Mouse (Mus musculus) gastrocnemius, postnatal 14 days (tissue): Measurements from ENCODE around the gene Pabpn1l. TPM values are rescaled to one million over a fixed set of nuclear protein-coding genes. Genes with fewer than 3 reads are reported as not detected.
"Not testable (repeated sequence)": the region's sequence is repeated elsewhere in the genome, so short reads cannot be mapped to it uniquely, and the experiment has no call there.

Source experiments
- DNase-seq: peaks from one replicate; pipeline ENCODE4 v3.0.0; 2021; ENCODE audit warnings: mixed read lengths
- intact Hi-C: fragments of 180-260 bp; cut with DNase I; formaldehyde crosslinking; loops from one replicate; pipeline ENCODE4 v1.15.1; 2025; ENCODE audit warnings: low total_unique reads
- total RNA-seq, 2 experiments: library from RNA; stranded (reverse); gene quantifications; 2 replicates each; pipeline ENCODE4 v1.2.3; 2021

Gene Pabpn1l
- total RNA-seq, 2 experiments from 2014 or later, result not detected

DNA sequence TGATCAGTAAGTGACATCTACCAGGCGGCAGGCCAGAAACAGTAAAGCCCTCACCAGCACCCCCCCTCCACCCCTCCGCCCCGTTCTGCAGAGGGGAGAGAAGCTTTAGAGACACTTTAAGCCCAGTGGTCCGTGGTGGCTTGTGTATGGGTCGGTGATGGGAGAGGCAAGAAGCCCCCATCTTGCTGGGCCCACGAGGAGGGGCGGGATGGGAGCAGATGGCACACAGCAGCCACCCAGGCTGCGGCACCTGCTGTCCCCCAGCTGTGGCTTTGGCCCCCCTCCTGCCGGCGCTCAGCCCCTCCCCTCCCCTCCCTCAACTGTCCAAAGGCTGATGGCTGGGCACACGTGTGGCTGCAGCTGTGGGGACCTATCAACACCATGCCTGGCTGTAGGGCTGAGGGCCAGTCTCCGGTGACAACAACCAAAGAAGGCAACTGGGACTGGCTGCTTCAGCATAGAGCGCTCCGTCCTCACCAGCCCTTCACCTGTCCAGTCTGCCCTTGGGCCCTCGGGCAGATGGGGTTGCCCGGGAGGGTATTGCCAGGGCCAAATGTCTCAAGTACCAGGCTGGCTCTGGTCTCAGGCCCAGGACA is 28.9 kb upstream of the Pabpn1l start:
- intact Hi-C loops, result no loop called here

DNA sequence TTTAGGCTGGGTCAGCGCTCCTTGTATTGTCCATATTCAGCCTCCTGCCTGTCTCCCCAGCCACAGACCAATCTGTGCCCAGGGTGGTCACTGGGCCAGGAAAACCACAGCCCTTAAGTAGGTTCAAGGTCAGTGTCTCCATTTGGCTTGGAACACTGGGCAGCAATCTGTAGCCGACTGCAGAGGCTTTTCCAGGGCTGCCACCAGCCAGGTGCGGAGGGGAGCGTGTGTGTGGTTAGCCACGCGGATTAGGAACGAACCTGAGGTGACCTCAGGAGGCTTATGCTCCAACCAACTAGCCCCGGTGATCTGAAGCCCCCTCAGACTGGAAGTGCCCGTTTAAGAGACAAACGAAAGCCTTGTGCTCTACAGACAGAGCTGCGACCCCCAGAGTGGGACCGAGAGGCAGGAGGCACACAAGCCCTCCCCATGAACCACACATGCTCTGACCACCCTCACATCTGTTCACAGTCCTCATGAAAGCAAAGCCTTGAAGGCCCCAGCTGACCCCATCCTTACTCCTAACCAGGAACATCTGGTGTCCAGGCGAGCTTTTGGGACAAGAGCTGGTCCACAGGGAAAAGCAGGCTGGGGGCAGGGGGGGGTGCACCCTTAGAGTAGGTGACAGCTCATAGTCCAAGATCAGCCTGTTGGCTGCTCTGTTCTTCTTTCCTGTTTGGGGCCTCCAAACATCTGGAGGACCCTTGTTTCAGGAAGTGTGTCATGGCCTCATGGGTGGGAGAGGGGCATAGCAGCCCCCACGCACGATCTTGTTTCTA is 25.8 kb upstream of the Pabpn1l start:
- intact Hi-C loops, result no loop called here
- DNase-seq, result no peak

More for the DNA sequence above, 28.9 kb upstream of the Pabpn1l start:
- peak; percentile 82 for DNase-seq

DNA sequence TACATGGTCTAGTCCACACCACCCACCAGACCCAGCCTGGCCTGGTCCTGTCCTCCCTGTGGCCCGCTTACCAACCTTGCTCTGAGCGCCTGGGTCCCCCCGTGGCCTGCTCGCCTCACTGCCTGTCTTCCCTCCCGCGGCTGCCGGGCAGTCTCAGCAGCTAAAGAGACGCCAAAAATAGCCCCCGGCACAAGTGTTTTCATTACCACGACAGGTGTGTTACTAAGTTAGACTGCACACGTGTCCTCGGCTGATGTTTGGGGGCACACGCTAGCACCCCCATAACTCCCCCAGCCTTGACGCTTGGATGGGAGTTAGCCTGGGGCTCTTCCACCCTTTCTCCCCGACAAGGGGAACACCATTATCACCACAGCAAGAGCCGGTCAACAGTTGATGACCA is 23.8 kb upstream of the Pabpn1l start:
- intact Hi-C loops, result no loop called here
- no peak for DNase-seq

DNA sequence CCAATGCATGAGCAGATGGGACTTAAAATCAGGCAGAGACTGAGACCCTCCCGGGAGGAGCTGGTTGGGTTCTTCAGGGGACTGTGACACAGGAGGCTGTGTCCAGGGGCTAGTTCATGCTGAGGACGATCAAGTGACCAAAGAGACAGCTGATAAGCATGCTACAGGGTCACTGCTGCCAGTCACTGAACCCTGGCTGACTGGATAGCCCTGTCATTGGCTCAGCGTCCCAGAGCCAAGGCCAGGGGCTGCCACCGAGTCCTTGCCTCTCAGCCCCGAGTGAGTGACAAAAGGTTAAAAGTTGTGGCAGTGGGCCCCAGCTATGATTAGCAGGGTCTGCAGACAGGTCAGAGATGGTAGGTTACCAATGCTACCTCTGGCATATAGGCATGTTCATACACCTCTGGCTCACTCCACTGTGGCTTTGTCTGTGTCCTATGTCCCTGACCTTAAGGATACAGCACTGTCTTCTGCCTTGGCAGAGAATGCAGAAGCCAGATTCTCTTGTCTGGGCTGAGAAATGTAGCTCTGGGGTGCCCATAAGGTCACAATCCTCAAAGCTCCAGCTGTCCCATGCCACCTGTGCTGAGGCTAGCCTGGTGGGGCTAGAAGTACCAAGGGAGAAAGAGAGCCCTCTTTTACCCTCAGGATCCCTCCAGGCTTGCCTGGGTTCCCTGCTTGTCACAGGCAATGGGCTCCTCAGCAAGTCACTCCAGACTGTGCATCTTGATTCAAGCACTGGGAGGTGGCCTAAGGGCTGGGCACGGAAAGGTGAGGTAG is 21.8 kb upstream of the Pabpn1l start:
- intact Hi-C loops, result no loop called here
- no peak for DNase-seq

DNA sequence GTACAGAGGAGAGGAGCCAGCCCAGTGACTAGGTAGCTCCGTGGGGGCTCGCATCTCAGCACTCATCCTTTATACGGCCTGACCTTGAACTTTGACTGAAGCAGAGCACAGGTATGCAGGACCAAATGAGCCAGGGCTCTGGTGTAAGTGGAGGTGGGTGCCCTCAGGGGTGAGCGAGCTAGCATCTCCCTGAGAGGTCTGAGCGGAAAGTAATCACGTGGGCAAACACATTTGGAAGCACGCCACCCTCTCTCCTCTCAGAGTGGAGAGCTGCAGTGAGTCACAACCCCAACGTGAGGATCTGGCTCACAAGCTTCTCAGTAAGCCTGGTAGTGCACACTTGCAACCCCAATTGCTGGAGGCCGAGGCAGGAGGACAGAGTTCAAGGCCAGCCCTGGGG is 19.5 kb upstream of the Pabpn1l start:
- intact Hi-C loops, result no loop called here
- DNase-seq, result peak; percentile 41

GRCm38 (mm10) chr8:122641406-122641805 is 18.9 kb upstream of the Pabpn1l start:
- DNase-seq, result no peak
- intact Hi-C loops, result no loop called here

- DNase-seq, result no peak
- intact Hi-C loops, result no loop called here
These were observed 18.3 kb upstream of the Pabpn1l start for GRCm38 (mm10) chr8:122640825-122641224.

GRCm38 (mm10) chr8:122639521-122640248 is 17.1 kb upstream of the Pabpn1l start:
- intact Hi-C loops, result no loop called here
- peak; percentile 79 for DNase-seq

- no peak for DNase-seq
- intact Hi-C loops, result no loop called here
These were observed 16.1 kb upstream of the Pabpn1l start for GRCm38 (mm10) chr8:122638601-122639000.

DNA sequence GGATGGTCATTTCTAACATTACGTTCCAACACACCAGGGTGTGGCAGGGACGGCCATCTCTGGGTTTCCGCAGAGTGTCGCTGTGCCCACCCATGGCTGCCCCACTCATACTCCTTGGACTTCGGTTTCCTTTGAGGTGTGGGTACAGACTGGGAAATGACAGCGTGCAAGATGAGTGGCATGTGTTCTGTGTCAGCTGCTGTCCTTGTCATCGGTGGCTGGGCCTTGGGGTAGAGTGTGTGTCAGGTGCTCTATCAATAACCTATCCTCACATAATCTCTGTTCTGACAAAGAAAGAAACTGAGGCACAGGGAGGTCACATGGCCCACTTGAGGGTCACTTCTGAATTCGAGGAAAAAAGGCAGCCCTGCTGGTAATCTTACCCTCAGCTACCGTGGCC is 14.7 kb upstream of the Pabpn1l start:
- intact Hi-C loops, result no loop called here
- DNase-seq, result no peak

GRCm38 (mm10) chr8:122636803-122637175 is 14.2 kb upstream of the Pabpn1l start:
- intact Hi-C loops, result no loop called here
- DNase-seq, result peak; percentile 82

GRCm38 (mm10) chr8:122635878-122636802 is 13.6 kb upstream of the Pabpn1l start:
- intact Hi-C loops, result no loop called here
- no peak for DNase-seq

DNA sequence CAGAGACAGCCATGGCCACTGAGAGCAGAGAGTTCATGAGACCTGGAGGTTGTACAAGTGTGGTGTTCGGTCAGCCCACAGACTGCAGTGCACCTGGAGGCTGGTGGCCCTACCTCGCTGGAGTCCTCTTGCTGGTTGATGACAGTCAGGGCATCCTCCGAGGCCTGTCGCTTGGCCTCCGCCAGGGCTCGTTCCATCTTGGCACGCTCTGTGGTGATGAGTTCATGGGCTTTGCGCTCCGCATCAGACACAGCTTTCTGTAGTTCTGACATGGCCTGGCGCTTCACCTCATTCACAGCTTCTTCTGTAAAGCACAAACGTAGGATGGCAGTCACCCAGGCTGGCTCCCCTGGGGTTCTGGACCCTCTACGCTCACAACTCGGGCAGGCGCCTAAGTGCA is 10.7 kb upstream of the Pabpn1l start:
- intact Hi-C loops, result no loop called here
- no peak for DNase-seq

GRCm38 (mm10) chr8:122632134-122632533 is 9.6 kb upstream of the Pabpn1l start:
- intact Hi-C loops, result not testable (repeated sequence)

GRCm38 (mm10) chr8:122630696-122631095 is 8.2 kb upstream of the Pabpn1l start:
- intact Hi-C loops, result no loop called here
- no peak for DNase-seq

More at GRCm38 (mm10) chr8:122632134-122632533, 9.6 kb upstream of the Pabpn1l start:
- DNase-seq, result not testable (repeated sequence)

GRCm38 (mm10) chr8:122629388-122629787 is 6.8 kb upstream of the Pabpn1l start:
- intact Hi-C loops, result no loop called here
- no peak for DNase-seq

GRCm38 (mm10) chr8:122626896-122627295 is 4.4 kb upstream of the Pabpn1l start:
- DNase-seq, result no peak
- intact Hi-C loops, result no loop called here

DNA sequence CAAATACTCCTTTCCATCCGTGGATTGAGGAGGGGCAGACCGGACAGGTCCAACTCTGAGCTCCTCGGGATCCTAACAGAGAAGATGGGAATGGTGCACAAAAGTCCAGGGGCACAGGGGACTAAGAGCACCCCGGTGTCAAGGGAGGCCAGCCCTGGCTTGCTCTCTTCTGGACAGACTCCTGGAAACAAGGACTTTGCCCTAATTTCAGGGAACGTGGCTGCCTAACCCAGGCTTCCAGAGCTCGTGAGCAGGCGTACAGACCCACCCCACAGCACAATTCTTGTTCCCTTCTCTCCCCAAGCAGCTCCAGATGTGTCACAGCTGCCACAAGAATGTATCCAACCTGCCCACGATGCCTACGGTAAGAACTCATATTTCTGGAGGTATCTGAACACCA is 3.3 kb upstream of the Pabpn1l start:
- intact Hi-C loops, result no loop called here
- DNase-seq, result no peak

DNA sequence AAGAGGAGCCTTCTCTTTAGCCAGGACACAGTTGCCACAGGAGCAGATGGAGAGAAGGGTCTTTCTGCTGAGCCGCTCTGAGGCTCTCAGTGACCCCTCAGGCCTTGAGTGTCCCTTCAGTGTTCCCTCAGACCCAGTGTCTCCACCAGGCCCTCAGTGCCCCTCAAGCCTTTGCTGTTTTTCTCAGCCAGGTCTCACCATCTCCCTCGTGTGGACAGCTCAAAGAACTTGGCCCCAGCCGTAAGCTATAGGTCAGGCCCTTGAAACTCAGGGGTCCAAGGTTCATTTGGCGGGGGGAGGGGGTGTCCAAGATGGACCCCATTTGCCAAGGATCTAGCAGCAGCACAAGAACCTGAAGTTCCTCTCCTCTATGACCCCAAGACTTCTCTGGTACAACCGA is 2.1 kb upstream of the Pabpn1l start:
- DNase-seq, result no peak
- intact Hi-C loops, result loop anchor here (5.0 kb wide), 1 partner anchor 53 kb away; no protein-coding TSS in a partner anchor
